11 mouse cellular contexts compared by ENCODE assay signal in genomic region chr8:114889578-114890374, GRCm38 (mm10).
DNase-seq lines count a peak whose midpoint lies in the region; ATAC-seq and TF ChIP-seq lines count a peak whose summit lies in the region.
"Had no signal": no experiment of that assay in that cellular context is flagged by ENCODE, and none has a peak within 500 bp of the region (broad histone marks: within the 10 kb centered on the region; RNA-seq: fewer than 3 reads in every experiment).

No protein-coding gene starts in this region.

- no peak for TF ChIP-seq CTCF in cerebellum, adult 2 months (IDR thresholded peaks at IDR 0.05; ENCODE audit: borderline replicate concordance, insufficient read depth, low read depth, low read length)

- 0 out of 2 replicates have a peak, but pooled peaks cover 4% of the 10 kb centered on the region for H3K27me3 ChIP-seq in midbrain, embryonic 13.5 days
- H3K27me3 ChIP-seq in midbrain, embryonic 10.5 days (ENCODE audit: low read depth, poor library complexity, severe bottlenecking) = peaks cover 26% of the 10 kb centered on the region
- no peaks in the 10 kb centered on the region for H3K27me3 ChIP-seq in cerebellum, adult 2 months (ENCODE audit: control insufficient read depth, insufficient read depth, low read length)
- no peaks in the 10 kb centered on the region for H3K27me3 ChIP-seq in embryonic facial prominence, embryonic 15.5 days
- H3K27me3 ChIP-seq in midbrain, embryonic 15.5 days (replicated peaks) = no peaks in the 10 kb centered on the region

- no peak overlapping the region for H3K9ac ChIP-seq in midbrain, embryonic 13.5 days (replicated peaks)
- H3K9ac ChIP-seq in embryonic facial prominence, embryonic 15.5 days = no peak overlapping the region
- H3K9ac ChIP-seq in midbrain, embryonic 15.5 days = no peak overlapping the region

- H3K4me3 ChIP-seq in midbrain, embryonic 13.5 days (replicated peaks) = no peak overlapping the region
- no peak overlapping the region for H3K4me3 ChIP-seq in midbrain, embryonic 10.5 days
- H3K4me3 ChIP-seq in cerebellum, adult 2 months (replicated peaks; ENCODE audit: insufficient read depth, low read depth, low read length) = peak overlapping the region; percentile 1
- H3K4me3 ChIP-seq in embryonic facial prominence, embryonic 15.5 days (replicated peaks) = no peak overlapping the region
- H3K4me3 ChIP-seq in midbrain, embryonic 15.5 days = no peak overlapping the region

- no peak for DNase-seq in midbrain, embryonic 10.5 days (ENCODE audit: low spot score)
- DNase-seq in cerebellum, adult 2 months = peak; percentile 27 to 32
- DNase-seq in adrenal gland, postnatal 14 days = no peak
- no peak for DNase-seq in Muller cell, postnatal 12 days (ENCODE audit: inconsistent ontology term)
- DNase-seq: adrenal gland, postnatal 25 days; heart, postnatal 14 days; kidney, postnatal 10 days had no signal

- H3K27ac ChIP-seq in midbrain, embryonic 13.5 days = peak overlapping the region; percentile 25; the same call in 1 of the 2 replicates
- no peak overlapping the region for H3K27ac ChIP-seq in midbrain, embryonic 10.5 days (replicated peaks)
- H3K27ac ChIP-seq in cerebellum, adult 2 months (ENCODE audit: insufficient read depth, low read length) = no peak overlapping the region
- no peak overlapping the region for H3K27ac ChIP-seq in embryonic facial prominence, embryonic 15.5 days (replicated peaks)
- no peak overlapping the region for H3K27ac ChIP-seq in midbrain, embryonic 15.5 days

- no peaks in the 10 kb centered on the region for H3K9me3 ChIP-seq in midbrain, embryonic 13.5 days
- no peaks in the 10 kb centered on the region for H3K9me3 ChIP-seq in midbrain, embryonic 10.5 days (replicated peaks)
- H3K9me3 ChIP-seq in embryonic facial prominence, embryonic 15.5 days (replicated peaks) = no peaks in the 10 kb centered on the region
- H3K9me3 ChIP-seq in midbrain, embryonic 15.5 days = no peaks in the 10 kb centered on the region

- peak; percentile 55 for ATAC-seq in midbrain, embryonic 13.5 days
- ATAC-seq in embryonic facial prominence, embryonic 15.5 days (ENCODE audit: insufficient number of reproducible peaks, low FRiP score, low TSS enrichment, low read depth) = no peak
- peak; percentile 39; the same call in 1 of the 2 replicates for ATAC-seq in midbrain, embryonic 15.5 days (replicated peaks)
- no peak for ATAC-seq in monocyte, adult 5-6 weeks (replicated peaks; ENCODE audit: insufficient number of reproducible peaks, low FRiP score, low TSS enrichment, poor library complexity, severe bottlenecking)

- H3K36me3 ChIP-seq in midbrain, embryonic 13.5 days = no peaks in the 10 kb centered on the region
- H3K36me3 ChIP-seq in midbrain, embryonic 10.5 days = no peaks in the 10 kb centered on the region
- no peaks in the 10 kb centered on the region for H3K36me3 ChIP-seq in embryonic facial prominence, embryonic 15.5 days
- H3K36me3 ChIP-seq in midbrain, embryonic 15.5 days (replicated peaks) = no peaks in the 10 kb centered on the region

- WGBS in midbrain, embryonic 13.5 days = 56% methylated on average over 16 of the region's 16 CpGs
- 89% methylated on average over 16 of the region's 16 CpGs for WGBS in midbrain, embryonic 10.5 days
- 26% methylated on average over 16 of the region's 16 CpGs for WGBS in cerebellum, adult 2 months
- 38% methylated on average over 16 of the region's 16 CpGs for WGBS in embryonic facial prominence, embryonic 15.5 days
- 41% methylated on average over 16 of the region's 16 CpGs for WGBS in midbrain, embryonic 15.5 days

- H3K4me1 ChIP-seq in midbrain, embryonic 13.5 days (replicated peaks) = peaks cover 28% of the 10 kb centered on the region
- H3K4me1 ChIP-seq in midbrain, embryonic 10.5 days = peaks cover 29% of the 10 kb centered on the region
- peaks cover 12% of the 10 kb centered on the region for H3K4me1 ChIP-seq in cerebellum, adult 2 months (ENCODE audit: control insufficient read depth, insufficient read depth, low read length)
- H3K4me1 ChIP-seq in embryonic facial prominence, embryonic 15.5 days = peaks cover 13% of the 10 kb centered on the region
- peaks cover 21% of the 10 kb centered on the region for H3K4me1 ChIP-seq in midbrain, embryonic 15.5 days

- H3K4me2 ChIP-seq in midbrain, embryonic 13.5 days (replicated peaks) = 0 out of 2 replicates have a peak overlapping the region, but pooled peaks have one; percentile 15
- H3K4me2 ChIP-seq in embryonic facial prominence, embryonic 15.5 days (replicated peaks) = 0 out of 2 replicates have a peak overlapping the region, but pooled peaks have one; percentile 1
- H3K4me2 ChIP-seq in midbrain, embryonic 15.5 days = peak overlapping the region; percentile 17

- TF ChIP-seq POLR2A in cerebellum, adult 2 months (IDR thresholded peaks at IDR 0.05; ENCODE audit: borderline replicate concordance, insufficient read depth, low read length) = no peak

Comparison
In these comparisons a context has a peak if more than half of its experiments do, and no peak if none do; other contexts are left out.
1. ATAC-seq: peak in midbrain, embryonic 13.5 days (single experiment) and midbrain, embryonic 15.5 days (single experiment); none in embryonic facial prominence, embryonic 15.5 days (single experiment) and monocyte, adult 5-6 weeks (single experiment).
2. DNase-seq: peak in cerebellum, adult 2 months (2 of 2); none in midbrain, embryonic 10.5 days (single experiment), adrenal gland, postnatal 14 days (single experiment) and Muller cell, postnatal 12 days (single experiment).
3. Peak in every context shown above with its lines, with median percentiles within 50 percentile points of each other: H3K4me2 ChIP-seq.